Mouse (Mus musculus): Measurements from ENCODE around the gene Bcl7a. TPM values are rescaled to one million over a fixed set of nuclear protein-coding genes. Genes with fewer than 3 reads are reported as not detected.

Gene Bcl7a
- total RNA-seq, 2 experiments from 2014 or later = 9.4 to 10.5 TPM

DNA sequence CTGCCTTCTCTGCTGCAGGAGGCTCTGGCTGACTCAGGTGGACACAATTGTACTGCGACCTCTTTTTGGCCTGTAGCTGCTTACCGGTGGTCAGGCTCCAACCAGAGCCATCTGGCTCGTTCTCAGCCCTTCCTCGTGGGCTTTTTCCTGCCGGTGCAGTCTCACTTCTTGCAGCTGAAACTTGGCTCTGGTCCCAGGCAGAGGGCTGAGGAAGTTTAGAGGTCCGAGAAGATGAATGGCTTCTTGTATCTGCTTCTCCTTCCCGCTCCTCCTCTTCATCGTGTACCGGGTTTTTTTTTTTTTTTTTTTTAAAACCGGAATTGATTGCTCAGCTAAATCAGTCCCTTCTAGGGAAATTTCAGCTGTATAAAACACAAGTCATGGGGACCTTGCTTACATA, 32.9 kb downstream of the Bcl7a start:
- peak; percentile 54 for DNase-seq (ENCODE audit: low spot score)

GRCm38 (mm10) chr5:123377120-123377955, 33.7 kb downstream of the Bcl7a start:
- DNase-seq (ENCODE audit: low spot score) = peak; percentile 90

DNA sequence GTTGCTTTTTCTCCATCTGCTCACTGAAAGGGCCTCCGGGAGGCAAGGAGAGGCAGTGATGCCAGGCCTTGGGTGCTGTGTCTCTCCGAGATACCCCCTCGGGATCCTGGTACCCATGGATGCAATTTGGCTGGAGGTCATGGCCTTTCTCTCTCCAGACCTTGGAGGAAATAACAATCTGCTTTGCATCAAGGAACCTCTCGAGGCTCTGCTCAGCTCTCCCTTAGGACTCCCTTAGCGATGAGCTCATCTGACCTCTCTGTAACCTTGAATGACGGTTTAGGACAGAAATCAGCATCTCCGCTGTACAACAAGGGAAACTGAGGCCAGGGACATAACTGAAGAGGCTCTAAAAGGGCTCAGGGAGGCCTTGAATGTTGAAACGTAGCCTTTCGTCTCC, 35.1 kb downstream of the Bcl7a start:
- DNase-seq (ENCODE audit: low spot score) = no peak

DNA sequence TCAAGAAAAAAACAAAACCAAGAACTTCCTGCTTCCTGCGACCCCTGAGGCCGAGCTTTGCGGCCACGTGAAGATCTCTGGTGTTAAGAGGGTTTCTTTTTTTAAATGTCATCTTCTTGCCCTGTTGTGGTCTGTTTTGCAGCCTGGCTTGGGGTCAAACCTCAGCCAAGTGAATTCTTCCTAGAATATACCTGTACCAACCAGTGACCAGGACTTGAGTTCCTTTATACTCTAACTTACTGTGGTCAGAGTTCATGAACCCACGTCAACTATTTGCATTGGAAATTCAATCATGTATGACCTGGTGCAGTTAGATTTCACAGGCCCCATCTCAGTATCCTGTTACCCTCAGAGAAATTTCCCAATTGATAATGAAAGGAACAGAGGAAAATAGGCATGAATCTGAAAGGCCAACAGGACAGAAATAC, 35.9 kb downstream of the Bcl7a start:
- no peak for DNase-seq (ENCODE audit: low spot score)

DNA sequence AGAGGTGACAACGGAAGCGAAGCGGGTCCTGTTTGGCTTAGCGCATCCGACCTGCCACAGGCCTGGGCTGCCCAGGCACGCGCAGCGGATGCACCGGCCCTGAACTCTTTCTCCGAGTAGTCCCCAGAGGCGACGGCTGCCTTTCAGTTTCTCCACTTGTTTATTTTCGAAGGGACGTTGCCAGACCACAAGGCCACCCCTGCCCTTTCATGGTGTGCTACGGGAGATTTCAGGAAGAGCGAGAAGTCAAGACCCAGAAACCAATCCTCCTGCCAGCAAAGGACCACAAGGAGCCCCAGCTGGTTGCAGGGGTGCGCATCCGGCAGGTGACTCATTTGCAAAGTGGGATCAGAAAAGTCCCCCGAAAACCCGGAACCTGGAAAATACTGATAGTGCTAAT, 38.3 kb downstream of the Bcl7a start:
- DNase-seq (ENCODE audit: low spot score) = no peak

GRCm38 (mm10) chr5:123382686-123383085, 39.1 kb downstream of the Bcl7a start:
- DNase-seq (ENCODE audit: low spot score) = no peak

DNA sequence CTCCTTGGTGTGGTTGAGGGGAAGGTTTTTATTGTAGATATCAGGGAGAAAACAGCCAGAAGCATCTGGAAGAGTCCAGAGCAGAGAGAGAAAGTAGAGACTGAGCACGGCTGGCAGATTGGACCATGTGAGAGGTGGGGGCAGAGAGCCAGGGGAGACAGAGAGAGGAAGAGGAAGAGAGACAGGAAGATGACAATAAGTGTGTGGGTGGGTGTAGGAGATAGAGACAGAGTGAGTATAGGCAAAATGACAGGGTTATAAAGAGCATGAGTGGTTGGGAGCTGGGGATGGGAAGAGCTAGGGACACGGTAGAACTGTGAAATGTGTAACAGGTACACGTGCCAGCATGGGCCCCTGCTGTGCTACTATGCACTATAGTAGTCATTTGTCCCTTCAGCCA, 44.8 kb downstream of the Bcl7a start:
- DNase-seq (ENCODE audit: low spot score) = no peak

DNA sequence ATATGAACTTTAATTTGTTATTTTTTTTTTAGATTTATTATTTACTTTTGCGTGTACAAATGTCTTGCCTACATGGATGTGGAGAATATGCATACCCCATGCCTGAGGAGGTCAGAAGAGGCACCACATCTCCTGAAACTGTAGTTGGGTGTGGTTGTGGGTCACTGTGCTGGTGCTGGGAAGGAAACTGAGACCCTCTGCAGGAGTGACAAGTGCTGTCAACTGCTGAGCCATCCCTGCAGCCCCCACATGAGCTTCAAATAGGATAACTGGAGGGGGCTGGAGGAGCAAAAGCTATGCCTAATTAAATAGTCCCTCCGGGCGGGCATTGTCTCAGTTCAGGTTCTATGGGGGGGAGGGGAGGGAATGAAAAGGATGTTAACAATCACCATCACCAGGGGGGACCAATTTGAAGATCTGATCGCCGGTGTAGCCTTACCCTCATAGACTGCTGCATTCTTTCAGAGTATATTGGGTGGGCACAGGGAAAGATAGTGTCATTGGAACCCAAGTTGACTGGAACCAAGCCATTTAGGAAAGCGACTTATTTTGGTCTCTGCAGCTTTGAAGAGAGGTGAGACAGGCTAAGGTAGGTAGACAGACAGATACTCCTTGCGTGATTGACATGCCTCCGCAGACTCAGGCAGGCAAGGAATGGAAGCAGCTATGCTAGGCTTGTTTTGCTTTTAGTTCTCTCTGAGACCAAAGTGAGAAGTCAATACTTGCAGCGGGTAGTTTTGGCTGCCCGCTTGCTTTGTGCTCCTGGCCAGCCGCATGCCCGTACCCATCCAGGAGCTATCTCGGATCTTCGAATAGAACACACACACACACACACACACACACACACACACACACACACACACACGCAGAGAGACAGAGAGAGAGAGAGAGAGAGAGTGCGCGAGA, 47.2 kb downstream of the Bcl7a start:
- DNase-seq (ENCODE audit: low spot score) = no peak

GRCm38 (mm10) chr5:123391442-123391809, 47.8 kb downstream of the Bcl7a start:
- no peak for DNase-seq (ENCODE audit: low spot score)

DNA sequence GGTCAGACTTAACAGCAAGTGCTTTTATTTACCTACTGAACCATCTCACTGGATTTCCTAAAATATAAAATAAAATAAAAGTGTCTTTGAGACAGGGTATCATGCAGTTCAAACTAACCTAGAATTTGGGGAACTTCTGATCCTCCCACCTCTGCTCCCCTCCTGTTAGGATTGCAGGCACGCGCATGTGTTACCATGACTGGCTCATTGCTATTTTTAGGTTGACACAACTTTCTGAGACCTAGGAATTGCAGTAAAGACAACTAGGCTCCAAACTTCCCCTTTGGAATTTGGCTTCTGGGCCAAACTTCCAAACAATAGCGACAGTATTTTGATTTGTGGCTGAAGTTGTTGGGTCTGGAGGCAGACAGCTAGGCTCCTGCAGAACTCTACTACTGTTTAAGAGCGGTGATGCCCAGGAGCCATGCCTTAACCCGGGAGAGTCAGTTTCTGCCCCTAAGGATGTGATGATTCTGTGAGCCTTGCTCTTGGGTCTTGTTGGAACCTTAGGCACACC, 50.2 kb downstream of the Bcl7a start:
- DNase-seq (ENCODE audit: low spot score) = no peak

GRCm38 (mm10) chr5:123394303-123394956, 50.8 kb downstream of the Bcl7a start, which contains the start of gene Mlxip:
TSS of gene Mlxip (plus strand) at chr5:123394798.
- peak; percentile 96 for DNase-seq (ENCODE audit: low spot score)

DNA sequence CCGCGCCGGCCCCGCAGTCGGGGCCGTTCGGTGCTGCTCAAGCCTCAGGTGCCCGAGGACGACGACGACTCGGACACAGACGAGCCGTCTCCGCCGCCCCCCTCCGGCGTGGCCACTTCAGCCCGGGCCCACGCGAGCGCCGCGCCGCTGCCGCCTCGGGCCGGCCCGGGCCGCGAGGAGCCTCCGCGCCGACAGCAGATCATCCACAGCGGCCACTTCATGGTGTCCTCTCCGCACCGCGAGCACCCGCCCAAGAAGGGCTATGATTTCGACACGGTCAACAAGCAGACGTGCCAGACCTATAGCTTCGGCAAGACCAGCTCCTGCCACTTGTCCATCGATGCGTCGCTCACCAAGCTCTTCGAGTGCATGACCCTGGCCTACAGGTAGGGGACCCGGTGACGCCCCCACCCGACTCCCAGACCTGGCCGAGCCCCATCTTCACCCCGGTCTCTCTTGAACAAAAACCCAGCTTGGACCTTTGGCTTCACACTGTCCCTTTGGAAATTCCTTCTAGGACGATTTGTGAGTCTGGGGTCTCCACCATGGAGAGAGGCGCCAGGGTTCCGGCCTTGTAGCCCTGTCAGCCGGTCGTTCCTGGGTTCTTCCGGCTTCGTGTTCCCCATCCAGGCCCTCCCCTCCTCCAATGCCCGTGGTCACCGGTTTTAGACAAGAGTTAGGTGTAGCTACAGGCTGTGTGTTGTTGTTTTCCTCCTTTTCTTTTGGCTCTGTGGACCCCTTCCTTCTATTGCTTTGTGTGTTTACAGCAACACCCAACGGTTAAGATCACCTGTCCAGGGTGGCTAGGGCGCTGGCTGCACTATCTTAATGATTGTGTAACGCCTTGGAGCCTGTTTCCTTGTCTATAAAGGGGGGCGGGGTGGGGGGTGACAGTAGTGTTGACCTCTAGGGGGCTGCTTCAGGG, 51.6 kb downstream of the Bcl7a start:
- peak; percentile 38 for DNase-seq (ENCODE audit: low spot score)

DNA sequence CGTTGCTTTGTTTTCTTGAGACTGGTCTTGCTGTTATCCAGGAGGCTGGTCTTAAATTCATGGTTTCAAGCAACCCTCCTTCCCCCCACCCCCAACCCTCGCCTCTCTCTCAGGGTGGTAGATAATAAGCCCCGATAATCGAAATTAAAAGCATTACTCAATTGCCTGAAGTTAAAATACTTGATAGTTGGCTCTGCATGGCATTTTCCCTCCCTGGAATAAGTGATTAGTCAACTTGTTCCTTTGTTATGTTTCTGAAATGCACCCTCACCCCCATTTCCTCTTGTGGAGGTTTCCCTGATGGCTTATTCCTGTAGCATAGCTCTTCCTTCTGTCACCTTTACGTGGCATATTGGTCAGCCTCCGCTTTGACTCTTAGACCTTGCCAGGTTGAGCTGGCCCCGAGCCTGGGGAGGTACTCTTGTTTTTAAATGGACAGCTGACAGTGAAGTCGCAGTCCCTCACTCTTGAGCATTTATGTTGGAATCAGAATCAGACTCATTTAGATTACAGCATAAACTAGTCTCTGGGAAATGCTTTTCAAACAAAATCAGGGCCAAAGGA, 53.3 kb downstream of the Bcl7a start:
- DNase-seq (ENCODE audit: low spot score) = no peak

DNA sequence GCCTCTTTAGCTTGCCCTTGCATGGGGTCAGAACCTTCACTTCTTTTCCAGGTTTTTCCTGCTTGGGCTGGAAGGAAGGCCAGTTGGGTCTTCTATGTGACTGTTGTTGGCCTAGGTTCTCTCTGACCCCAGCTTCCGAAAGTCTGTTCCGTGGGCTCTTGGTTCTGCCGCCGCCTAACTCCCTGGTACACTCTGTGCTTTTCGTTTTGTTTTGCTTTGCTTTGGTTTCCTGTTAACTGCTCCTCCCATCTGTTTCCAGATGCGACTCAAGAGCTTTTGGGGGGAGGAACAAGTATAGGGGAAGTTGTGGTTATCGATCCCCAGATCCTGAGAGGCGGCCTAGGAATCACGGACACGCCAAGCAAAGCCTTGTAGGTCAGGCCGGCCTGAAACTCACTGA, 54.2 kb downstream of the Bcl7a start:
- DNase-seq (ENCODE audit: low spot score) = peak; percentile 73

GRCm38 (mm10) chr5:123398856-123399498, 55.3 kb downstream of the Bcl7a start:
- no peak for DNase-seq (ENCODE audit: low spot score)

GRCm38 (mm10) chr5:123404480-123404879, 60.8 kb downstream of the Bcl7a start:
- DNase-seq (ENCODE audit: low spot score) = no peak

- DNase-seq (ENCODE audit: low spot score) = no peak
Measured at GRCm38 (mm10) chr5:123406952-123407351, 63.3 kb downstream of the Bcl7a start.

- DNase-seq (ENCODE audit: low spot score) = no peak
Measured at GRCm38 (mm10) chr5:123408176-123408575, 64.5 kb downstream of the Bcl7a start.

DNA sequence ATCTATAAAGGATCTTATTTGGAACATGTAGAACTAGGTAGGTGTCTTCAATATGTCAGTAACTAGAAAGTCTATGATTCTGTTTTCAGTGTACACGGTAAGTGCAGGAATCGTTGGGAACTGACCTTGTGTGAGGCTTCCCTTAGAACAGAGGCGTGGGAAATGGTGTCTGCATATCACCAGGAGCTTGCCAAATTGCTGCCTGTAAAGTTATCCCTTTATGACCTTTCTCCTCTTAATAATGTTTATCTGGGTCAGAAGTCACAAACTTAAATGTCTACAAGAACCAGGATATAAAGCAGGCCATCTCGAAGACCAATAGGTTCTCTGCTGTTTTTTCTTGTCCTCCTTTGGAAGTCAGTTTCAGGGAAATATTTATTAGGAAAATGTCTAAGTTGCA, 68.6 kb downstream of the Bcl7a start:
- peak; percentile 47 for DNase-seq (ENCODE audit: low spot score)
